In the genomic region with DNA sequence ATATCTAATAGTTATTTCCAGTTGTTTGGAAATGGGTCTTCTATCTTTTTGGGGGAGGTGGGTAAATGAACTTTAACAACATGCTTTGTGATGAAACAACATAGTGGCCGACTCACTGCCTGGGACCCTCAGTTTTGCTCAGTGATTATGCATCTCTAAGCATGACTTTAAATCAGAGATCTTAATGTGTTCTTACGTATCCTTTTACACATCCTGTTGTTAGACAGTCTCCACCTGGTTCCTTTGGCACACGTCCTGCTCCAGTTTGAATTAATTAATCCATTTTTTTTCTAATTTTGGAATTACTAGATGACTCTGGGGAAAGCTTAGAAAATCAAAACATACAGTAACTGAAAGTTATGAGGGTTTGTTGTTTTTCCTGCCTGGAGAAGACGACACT, we compare ENCODE assay signal across 19 mouse cellular contexts.
"Had no signal": no experiment of that assay in that cellular context is flagged by ENCODE, and none has a peak within 500 bp of the region (broad histone marks: within the 10 kb centered on the region; RNA-seq: fewer than 3 reads in every experiment).

No protein-coding gene starts in this region.

- H3K27me3 ChIP-seq: intestine, embryonic 15.5 days; liver, embryonic 13.5 days; lung, embryonic 15.5 days; midbrain, embryonic 12.5 days; midbrain, embryonic 15.5 days; neural tube, embryonic 12.5 days; neural tube, embryonic 15.5 days had no signal

- DNase-seq: kidney, adult 11 months; kidney, postnatal 25 days; layer of hippocampus, postnatal 36 days; liver, embryonic 13.5 days; lung, postnatal 14 days; right cerebral cortex, adult 18-20 months; right cerebral cortex, postnatal 14 days; right cerebral cortex, postnatal 4 days; thymus, adult 2 months; thymus, postnatal 14 days had no signal

- H3K27ac ChIP-seq: intestine, embryonic 15.5 days; left cerebral cortex, adult 2 months; liver, embryonic 13.5 days; lung, embryonic 15.5 days; macrophage; midbrain, embryonic 12.5 days; midbrain, embryonic 15.5 days; neural tube, embryonic 12.5 days; neural tube, embryonic 15.5 days; stomach, postnatal 0 days had no signal

- H3K9ac ChIP-seq: intestine, embryonic 15.5 days; liver, embryonic 13.5 days; lung, embryonic 15.5 days; midbrain, embryonic 12.5 days; midbrain, embryonic 15.5 days; neural tube, embryonic 12.5 days; neural tube, embryonic 15.5 days had no signal

- H3K4me2 ChIP-seq: intestine, embryonic 15.5 days; liver, embryonic 13.5 days; lung, embryonic 15.5 days; midbrain, embryonic 12.5 days; midbrain, embryonic 15.5 days; neural tube, embryonic 12.5 days; neural tube, embryonic 15.5 days had no signal

- ATAC-seq: intestine, embryonic 15.5 days; midbrain, embryonic 15.5 days had no signal

- H3K9me3 ChIP-seq: intestine, embryonic 15.5 days; liver, embryonic 13.5 days; lung, embryonic 15.5 days; midbrain, embryonic 12.5 days; midbrain, embryonic 15.5 days; neural tube, embryonic 12.5 days; neural tube, embryonic 15.5 days had no signal

- H3K36me3 ChIP-seq: intestine, embryonic 15.5 days; lung, embryonic 15.5 days; midbrain, embryonic 12.5 days; midbrain, embryonic 15.5 days; neural tube, embryonic 12.5 days; neural tube, embryonic 15.5 days had no signal

- H3K4me3 ChIP-seq: intestine, embryonic 15.5 days; left cerebral cortex, adult 2 months; liver, embryonic 13.5 days; lung, embryonic 15.5 days; midbrain, embryonic 12.5 days; midbrain, embryonic 15.5 days; neural tube, embryonic 12.5 days; neural tube, embryonic 15.5 days had no signal

- H3K4me1 ChIP-seq: intestine, embryonic 15.5 days; liver, embryonic 13.5 days; lung, embryonic 15.5 days; midbrain, embryonic 12.5 days; midbrain, embryonic 15.5 days; neural tube, embryonic 12.5 days had no signal
